ENCODE assay signal across 25 mouse cellular contexts in the genomic region with DNA sequence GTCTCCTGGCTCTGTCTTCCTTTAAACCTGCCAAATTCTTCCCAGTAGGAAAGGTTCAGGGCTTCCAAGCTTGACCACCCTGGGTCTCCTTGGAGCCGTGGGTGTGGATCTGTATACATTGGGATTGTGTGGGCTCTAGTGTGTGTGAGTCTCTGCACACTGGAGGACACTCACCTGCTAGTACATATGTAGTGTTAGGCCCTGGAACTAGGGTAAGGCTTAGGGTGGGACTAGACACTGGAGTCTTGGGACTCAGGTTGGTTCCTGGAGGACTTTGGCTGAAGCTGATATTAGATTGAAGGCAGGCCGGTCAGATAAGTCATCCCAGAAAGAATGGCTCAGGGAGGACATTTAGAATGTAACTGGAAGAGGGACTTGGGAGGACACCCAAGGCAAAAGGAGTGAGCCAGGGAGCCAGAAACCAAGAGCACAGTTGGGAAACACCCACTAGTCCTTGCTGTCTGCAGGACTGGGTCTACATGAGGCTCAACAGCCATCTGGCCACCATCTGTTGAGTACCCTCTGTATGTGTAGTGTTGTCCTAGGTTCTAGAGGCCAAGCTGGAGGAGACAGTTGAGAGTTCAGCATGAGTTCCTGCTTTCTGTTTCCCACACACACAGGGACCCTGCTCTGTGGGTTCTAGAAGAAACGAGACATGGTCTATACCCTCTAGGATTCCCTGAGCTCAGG. TPM values are rescaled to one million over a fixed set of nuclear protein-coding genes. Genes with fewer than 3 reads are reported as not detected.
A peak's percentile ranks its signal among the peaks of the same experiment; 100 is the strongest.
DNase-seq lines count a peak whose midpoint lies in the region; ATAC-seq and TF ChIP-seq lines count a peak whose summit lies in the region.
"Had no signal": no experiment of that assay in that cellular context is flagged by ENCODE, and none has a peak within 500 bp of the region (broad histone marks: within the 10 kb centered on the region; RNA-seq: fewer than 3 reads in every experiment).

No protein-coding gene starts in this region.

- no peak for TF ChIP-seq CTCF in gastrocnemius, adult 2 months (IDR thresholded peaks at IDR 0.05)

- H3K4me1 ChIP-seq in embryonic facial prominence, embryonic 12.5 days: peaks cover 22% of the 10 kb centered on the region
- H3K4me1 ChIP-seq in limb, embryonic 15.5 days: peaks cover 28% of the 10 kb centered on the region
- H3K4me1 ChIP-seq: forebrain, embryonic 15.5 days; neural tube, embryonic 13.5 days had no signal

- no peaks in the 10 kb centered on the region for H3K36me3 ChIP-seq in embryonic facial prominence, embryonic 12.5 days
- no peaks in the 10 kb centered on the region for H3K36me3 ChIP-seq in limb, embryonic 15.5 days
- H3K36me3 ChIP-seq: forebrain, embryonic 15.5 days; heart, embryonic 13.5 days; hindbrain, embryonic 12.5 days; liver, embryonic 15.5 days; lung, embryonic 15.5 days; midbrain, embryonic 10.5 days; neural tube, embryonic 13.5 days had no signal

- no peak for DNase-seq in gastrocnemius, adult 2 months
- DNase-seq in gastrocnemius, adult 8-10 months (ENCODE audit: low spot score in 2 of 2): no peak
- peak; percentile 7 to 9 for DNase-seq in cerebellum, postnatal 25 days
- no peak for DNase-seq in gastrocnemius, postnatal 4 days (ENCODE audit: low spot score in 2 of 2)
- DNase-seq: adrenal gland, adult 8-10 months; gastrocnemius, postnatal 36 days; layer of hippocampus, adult 9-11 months; lung, postnatal 4 days; retina, postnatal 1 day; right cerebral cortex, postnatal 25 days; thymus, postnatal 14 days had no signal

- intact Hi-C loops in gastrocnemius, adult 2 months (cut with DNase I): no loop called here

- H3K9ac ChIP-seq in embryonic facial prominence, embryonic 12.5 days: no peak overlapping the region
- H3K9ac ChIP-seq in limb, embryonic 15.5 days: no peak overlapping the region
- H3K9ac ChIP-seq: forebrain, embryonic 15.5 days; heart, embryonic 13.5 days; hindbrain, embryonic 12.5 days; liver, embryonic 15.5 days; lung, embryonic 15.5 days; neural tube, embryonic 13.5 days had no signal

- no peak for ATAC-seq in embryonic facial prominence, embryonic 12.5 days (ENCODE audit: insufficient number of reproducible peaks, insufficient read depth, low FRiP score, low TSS enrichment)
- ATAC-seq in limb, embryonic 15.5 days (ENCODE audit: insufficient number of reproducible peaks, low FRiP score, low TSS enrichment, low read depth): no peak
- no peak for ATAC-seq in megakaryocyte, adult 5-6 weeks (ENCODE audit: poor library complexity, severe bottlenecking)
- ATAC-seq: activated CD4-positive, CD25-positive, alpha-beta regulatory T cell, adult 4 months; forebrain, embryonic 15.5 days; midbrain, embryonic 16.5 days had no signal

- H3K4me2 ChIP-seq in embryonic facial prominence, embryonic 12.5 days (replicated peaks): no peak overlapping the region
- H3K4me2 ChIP-seq in limb, embryonic 15.5 days: no peak overlapping the region
- H3K4me2 ChIP-seq: forebrain, embryonic 15.5 days; heart, embryonic 13.5 days; hindbrain, embryonic 12.5 days; liver, embryonic 15.5 days; lung, embryonic 15.5 days; neural tube, embryonic 13.5 days had no signal

- no peaks in the 10 kb centered on the region for H3K9me3 ChIP-seq in embryonic facial prominence, embryonic 12.5 days
- H3K9me3 ChIP-seq in limb, embryonic 15.5 days: no peaks in the 10 kb centered on the region
- H3K9me3 ChIP-seq: forebrain, embryonic 15.5 days; heart, embryonic 13.5 days; hindbrain, embryonic 12.5 days; liver, embryonic 15.5 days; lung, embryonic 15.5 days; midbrain, embryonic 10.5 days; neural tube, embryonic 13.5 days had no signal

- H3K27me3 ChIP-seq in embryonic facial prominence, embryonic 12.5 days: no peaks in the 10 kb centered on the region
- no peaks in the 10 kb centered on the region for H3K27me3 ChIP-seq in limb, embryonic 15.5 days
- H3K27me3 ChIP-seq: forebrain, embryonic 15.5 days; heart, embryonic 13.5 days; hindbrain, embryonic 12.5 days; liver, embryonic 15.5 days; lung, embryonic 15.5 days; neural tube, embryonic 13.5 days had no signal

- H3K4me3 ChIP-seq in gastrocnemius, adult 2 months: no peak overlapping the region
- H3K4me3 ChIP-seq in embryonic facial prominence, embryonic 12.5 days: no peak overlapping the region
- H3K4me3 ChIP-seq in limb, embryonic 15.5 days: no peak overlapping the region
- H3K4me3 ChIP-seq: forebrain, embryonic 15.5 days; heart, embryonic 13.5 days; hindbrain, embryonic 12.5 days; liver, embryonic 15.5 days; lung, embryonic 15.5 days; midbrain, embryonic 10.5 days; myocyte; neural tube, embryonic 13.5 days had no signal

- peak overlapping the region; percentile 49; the same call in 1 of the 2 replicates for H3K27ac ChIP-seq in gastrocnemius, adult 2 months
- peak overlapping the region; percentile 58; the same call in 1 of the 2 replicates for H3K27ac ChIP-seq in embryonic facial prominence, embryonic 12.5 days
- H3K27ac ChIP-seq in limb, embryonic 15.5 days: peak overlapping the region; percentile 83; the same call in 1 of the 2 replicates
- H3K27ac ChIP-seq: forebrain, embryonic 15.5 days; hindbrain, embryonic 12.5 days; liver, embryonic 15.5 days; midbrain, embryonic 10.5 days; neural tube, embryonic 13.5 days had no signal

- WGBS in embryonic facial prominence, embryonic 12.5 days: 87% methylated on average over 3 of the region's 3 CpGs
- WGBS in limb, embryonic 15.5 days: 86% methylated on average over 3 of the region's 3 CpGs

RNA-seq across cellular contexts. Expression of a gene that starts 9.4 kb away (rescaled TPM):
- total RNA-seq in gastrocnemius, adult 2 months (2021): under 1 TPM; 0.59 to 0.84 TPM
- total RNA-seq in gastrocnemius, adult 8-10 months (2022): 1 to 10 TPM in 2 of 4 experiments, under 1 TPM in 2; 0.51 to 1.1 (median 0.80) TPM
- 3.5 and 3.7 TPM in 2 replicates for polyA plus RNA-seq in embryonic facial prominence, embryonic 12.5 days (2016; fragmentation: Nextera tagmentation; extraction: Ambion mirVana)
- polyA plus RNA-seq in limb, embryonic 15.5 days (2015; fragmentation: Nextera tagmentation; extraction: Ambion mirVana): 6.2 and 7.1 TPM in 2 replicates
- total RNA-seq in gastrocnemius, postnatal 4 days (2021): 1 to 10 TPM in 1 of 2 experiments, under 1 TPM in 1; 0.93 to 1.9 TPM
- not detected in 2 replicates for total RNA-seq in megakaryocyte, adult 5-6 weeks (2015)
- total RNA-seq in megakaryocyte, adult 5-6 weeks (2017): not detected in 2 replicates
- total RNA-seq: MEL had no signal

Comparison
In these comparisons a context has a peak if more than half of its experiments do, and no peak if none do; other contexts are left out.
1. DNase-seq: peak in cerebellum, postnatal 25 days (2 of 2); none in gastrocnemius, adult 2 months (single experiment), gastrocnemius, adult 8-10 months (0 of 2) and gastrocnemius, postnatal 4 days (0 of 2).
2. Peak in every context shown above with its lines, with median percentiles within 50 percentile points of each other: H3K27ac ChIP-seq.